Mouse (Mus musculus) ES-E14 (cell line): ENCODE measurements around the gene Mc1r.

Experiments
- MAFK ChIP-seq: IDR thresholded peaks from 2 replicates; pipeline ENCODE4 v1.6.1; 2014; ENCODE audit warnings: mild to moderate bottlenecking, low read depth, low read length, inconsistent platforms; ENCODE audit not compliant: insufficient read depth
- ZC3H11A ChIP-seq: IDR thresholded peaks from 2 replicates; pipeline ENCODE4 v1.6.1; 2012; ENCODE audit warnings: low read depth, mild to moderate bottlenecking, inconsistent platforms, low read length, borderline replicate concordance

DNA sequence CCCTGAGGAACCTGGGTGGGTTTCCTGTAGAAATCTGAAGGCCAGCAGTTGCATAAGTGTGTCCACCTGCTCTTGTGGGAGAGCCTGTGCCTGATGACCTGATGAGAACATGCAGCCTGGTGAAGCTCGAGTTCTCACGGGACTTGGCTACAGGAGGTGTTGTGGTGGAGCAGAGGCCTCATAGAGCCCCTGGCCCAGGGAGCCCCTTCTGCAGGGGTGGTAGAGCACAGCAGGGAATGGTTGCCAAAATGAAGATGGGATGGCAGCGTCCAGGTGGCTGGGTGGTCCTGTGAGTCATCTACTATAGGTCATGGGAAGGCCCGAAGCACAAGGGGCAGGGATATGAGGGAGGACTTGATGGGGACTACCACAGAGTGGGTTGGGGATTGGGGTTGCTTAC, 25.2 kb upstream of the Mc1r start:
- TF ChIP-seq MAFK (no peak), ZC3H11A (no peak)
